23 mouse cellular contexts compared by ENCODE assay signal in the genomic region with DNA sequence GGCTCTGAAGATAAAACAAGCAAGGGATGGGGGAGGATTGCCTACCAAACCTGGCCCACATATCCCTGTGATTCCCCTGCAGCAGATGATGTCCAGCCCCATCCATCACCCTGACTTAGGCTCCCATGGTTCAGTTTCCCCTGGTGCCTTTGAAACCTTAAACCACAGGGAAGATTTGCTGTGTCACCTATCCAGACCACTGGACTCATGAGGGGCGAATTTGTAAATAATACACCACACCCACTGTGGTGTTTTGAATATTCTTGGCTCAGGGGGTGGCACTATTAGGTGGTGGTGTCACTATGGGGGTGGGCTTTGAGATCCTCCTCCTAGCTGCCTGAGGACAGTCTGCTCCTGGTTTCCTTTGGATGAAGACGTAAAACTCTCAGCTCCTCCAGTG.
DNase-seq lines count a peak whose midpoint lies in the region; ATAC-seq and TF ChIP-seq lines count a peak whose summit lies in the region.
"Had no signal": no experiment of that assay in that cellular context is flagged by ENCODE, and none has a peak within 500 bp of the region (broad histone marks: within the 10 kb centered on the region; RNA-seq: fewer than 3 reads in every experiment).

No protein-coding gene starts in this region.

- H3K4me2 ChIP-seq in kidney, postnatal 0 days (ENCODE audit: low read length) = no peak overlapping the region
- no peak overlapping the region for H3K4me2 ChIP-seq in kidney, embryonic 16.5 days (replicated peaks; ENCODE audit: low read depth, low read length)
- H3K4me2 ChIP-seq in hindbrain, embryonic 13.5 days = no peak overlapping the region
- H3K4me2 ChIP-seq: embryonic facial prominence, embryonic 13.5 days; embryonic facial prominence, embryonic 15.5 days; forebrain, embryonic 12.5 days had no signal

- ATAC-seq in kidney, postnatal 0 days (replicated peaks; ENCODE audit: low FRiP score, low read depth) = no peak
- ATAC-seq in kidney, embryonic 16.5 days (ENCODE audit: low FRiP score, low TSS enrichment) = no peak
- ATAC-seq in hindbrain, embryonic 13.5 days (ENCODE audit: low FRiP score) = no peak
- ATAC-seq in granulocyte monocyte progenitor cell, adult 5-6 weeks (replicated peaks; ENCODE audit: poor library complexity, severe bottlenecking) = no peak
- ATAC-seq: forebrain, embryonic 14.5 days; forebrain, embryonic 16.5 days had no signal

- no peak for TF ChIP-seq CTCF in kidney, postnatal 0 days (IDR thresholded peaks at IDR 0.05; ENCODE audit: low read depth)

- in situ Hi-C loops in ES-E14 (cut with MboI; ENCODE audit: low sequenced_read_pairs in 2 of 2, unreplicated experiment in 2 of 2) = no loop called here

- peak; percentile 2 for DNase-seq in kidney, postnatal 0 days (ENCODE audit: low spot score)
- peak; percentile 51 for DNase-seq in ES-CJ7 (ENCODE audit: low read depth, low spot score)
- DNase-seq in ES-E14 (ENCODE audit: low read depth, low spot score) = no peak
- DNase-seq in ZHBTc4 (ENCODE audit: low read depth, low spot score) = peak; percentile 77
- DNase-seq: adrenal gland, adult 2 months; adrenal gland, postnatal 10 days; adrenal gland, postnatal 25 days; cerebellum, adult 11 months; cerebellum, adult 18-20 months; cerebellum, adult 8-10 months; cerebellum, adult 9-11 months; cerebellum, postnatal 14 days; cerebellum, postnatal 36 days had no signal

- no peaks in the 10 kb centered on the region for H3K9me3 ChIP-seq in kidney, postnatal 0 days (replicated peaks; ENCODE audit: low read length)
- no peaks in the 10 kb centered on the region for H3K9me3 ChIP-seq in kidney, embryonic 16.5 days (ENCODE audit: low read length)
- H3K9me3 ChIP-seq in ES-E14 (ENCODE audit: control insufficient read depth, insufficient read depth, low read depth, low read length) = no peaks in the 10 kb centered on the region
- no peaks in the 10 kb centered on the region for H3K9me3 ChIP-seq in hindbrain, embryonic 13.5 days
- H3K9me3 ChIP-seq: embryonic facial prominence, embryonic 13.5 days; embryonic facial prominence, embryonic 15.5 days; forebrain, embryonic 10.5 days; forebrain, embryonic 12.5 days had no signal

- H3K27me3 ChIP-seq in kidney, postnatal 0 days (ENCODE audit: insufficient read depth, low read length) = no peaks in the 10 kb centered on the region
- no peaks in the 10 kb centered on the region for H3K27me3 ChIP-seq in kidney, embryonic 16.5 days (ENCODE audit: insufficient read depth, low read length)
- no peaks in the 10 kb centered on the region for H3K27me3 ChIP-seq in hindbrain, embryonic 13.5 days
- H3K27me3 ChIP-seq: embryonic facial prominence, embryonic 13.5 days; embryonic facial prominence, embryonic 15.5 days; forebrain, embryonic 12.5 days had no signal

- WGBS in kidney, postnatal 0 days = 20% methylated on average over 2 of the region's 2 CpGs
- WGBS in kidney, embryonic 16.5 days = 15% methylated on average over 2 of the region's 2 CpGs
- 45% methylated on average over 2 of the region's 2 CpGs for WGBS in hindbrain, embryonic 13.5 days

- no peak overlapping the region for H3K4me3 ChIP-seq in kidney, postnatal 0 days (replicated peaks; ENCODE audit: low read depth, low read length)
- H3K4me3 ChIP-seq in kidney, embryonic 16.5 days (ENCODE audit: low read length) = no peak overlapping the region
- H3K4me3 ChIP-seq in ES-E14 (ENCODE audit: insufficient read depth in 1 of 2, low read depth in 1 of 2, low read length in 2 of 2, poor library complexity in 1 of 2, severe bottlenecking in 1 of 2) = no peak overlapping the region
- H3K4me3 ChIP-seq in hindbrain, embryonic 13.5 days = no peak overlapping the region
- H3K4me3 ChIP-seq: embryonic facial prominence, embryonic 13.5 days; embryonic facial prominence, embryonic 15.5 days; erythroblast, embryonic 14.5 days; forebrain, embryonic 10.5 days; forebrain, embryonic 12.5 days had no signal

- no peak overlapping the region for H3K9ac ChIP-seq in kidney, postnatal 0 days (ENCODE audit: low read depth, low read length)
- H3K9ac ChIP-seq in kidney, embryonic 16.5 days (replicated peaks; ENCODE audit: low read length) = no peak overlapping the region
- H3K9ac ChIP-seq in ES-E14 (ENCODE audit: insufficient read depth, low read depth, low read length, poor library complexity, severe bottlenecking) = no peak overlapping the region
- H3K9ac ChIP-seq in hindbrain, embryonic 13.5 days = no peak overlapping the region
- H3K9ac ChIP-seq: embryonic facial prominence, embryonic 13.5 days; embryonic facial prominence, embryonic 15.5 days; forebrain, embryonic 12.5 days had no signal

- H3K4me1 ChIP-seq in kidney, postnatal 0 days (replicated peaks; ENCODE audit: insufficient read depth, low read length) = no peaks in the 10 kb centered on the region
- no peaks in the 10 kb centered on the region for H3K4me1 ChIP-seq in kidney, embryonic 16.5 days (ENCODE audit: insufficient read depth, low read length)
- peaks cover 3 to 7% of the 10 kb centered on the region in 2 experiments for H3K4me1 ChIP-seq in ES-E14 (ENCODE audit: control insufficient read depth in 2 of 2, insufficient read depth in 2 of 2, low read length in 2 of 2, poor library complexity in 1 of 2)
- H3K4me1 ChIP-seq in hindbrain, embryonic 13.5 days (replicated peaks) = 0 out of 2 replicates have a peak, but pooled peaks cover 5% of the 10 kb centered on the region
- H3K4me1 ChIP-seq: embryonic facial prominence, embryonic 13.5 days; embryonic facial prominence, embryonic 15.5 days had no signal

- no peaks in the 10 kb centered on the region for H3K36me3 ChIP-seq in kidney, postnatal 0 days (ENCODE audit: insufficient read depth, low read length)
- no peaks in the 10 kb centered on the region for H3K36me3 ChIP-seq in kidney, embryonic 16.5 days (ENCODE audit: insufficient read depth, low read length)
- no peaks in the 10 kb centered on the region for H3K36me3 ChIP-seq in ES-E14 (ENCODE audit: control insufficient read depth, insufficient read depth, low read length, poor library complexity, severe bottlenecking)
- H3K36me3 ChIP-seq in hindbrain, embryonic 13.5 days = no peaks in the 10 kb centered on the region
- H3K36me3 ChIP-seq: embryonic facial prominence, embryonic 13.5 days; embryonic facial prominence, embryonic 15.5 days; forebrain, embryonic 10.5 days; forebrain, embryonic 12.5 days had no signal

- no peak overlapping the region for H3K27ac ChIP-seq in kidney, postnatal 0 days
- no peak overlapping the region for H3K27ac ChIP-seq in kidney, embryonic 16.5 days (ENCODE audit: low read length)
- no peak overlapping the region for H3K27ac ChIP-seq in ES-E14 (ENCODE audit: insufficient read depth, low read depth, low read length, poor library complexity, severe bottlenecking)
- H3K27ac ChIP-seq in hindbrain, embryonic 13.5 days = no peak overlapping the region
- H3K27ac ChIP-seq: embryonic facial prominence, embryonic 13.5 days; embryonic facial prominence, embryonic 15.5 days; forebrain, embryonic 10.5 days; forebrain, embryonic 12.5 days had no signal

TF ChIP-seq in ES-E14, 5 proteins besides CTCF, POLR2A, EP300 and RAD21:
- TF ChIP-seq MAFK (IDR thresholded peaks at IDR 0.05; ENCODE audit: insufficient read depth, low read depth, low read length) (peak; percentile 69), ZC3H11A (IDR thresholded peaks at IDR 0.05; ENCODE audit: borderline replicate concordance, low read depth, low read length) (no peak)
